Mouse (Mus musculus): ENCODE measurements around the gene Tmod1. TPM values are rescaled to one million over a fixed set of nuclear protein-coding genes. Genes with fewer than 3 reads are reported as not detected.

Gene Tmod1
- total RNA-seq, 2 experiments from 2014 or later = 43.6 to 49.5 TPM

DNA sequence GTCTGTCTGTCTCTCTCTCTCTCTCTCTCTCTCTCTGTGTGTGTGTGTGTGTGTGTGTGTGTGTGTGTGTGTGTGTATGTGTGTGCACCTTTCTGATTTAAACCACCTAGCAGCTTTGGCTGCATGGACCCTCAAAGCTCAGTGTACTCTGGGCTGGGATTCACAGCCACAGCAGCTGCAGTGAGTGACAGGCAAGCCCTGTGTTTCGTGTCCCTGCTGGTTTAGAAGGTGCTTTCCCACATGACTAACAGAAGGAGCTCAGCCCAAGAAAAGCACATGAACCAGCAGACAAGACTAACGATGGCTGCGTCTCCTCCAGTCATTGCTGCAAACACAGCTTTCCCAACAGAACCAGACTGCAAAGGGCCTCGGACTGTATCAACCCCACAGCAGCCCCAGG lies 9.2 kb downstream of the Tmod1 start:
- intact Hi-C loops (cut with DNase I) = no loop called here
- no peak for DNase-seq (ENCODE audit: low spot score in 2 of 2)

DNA sequence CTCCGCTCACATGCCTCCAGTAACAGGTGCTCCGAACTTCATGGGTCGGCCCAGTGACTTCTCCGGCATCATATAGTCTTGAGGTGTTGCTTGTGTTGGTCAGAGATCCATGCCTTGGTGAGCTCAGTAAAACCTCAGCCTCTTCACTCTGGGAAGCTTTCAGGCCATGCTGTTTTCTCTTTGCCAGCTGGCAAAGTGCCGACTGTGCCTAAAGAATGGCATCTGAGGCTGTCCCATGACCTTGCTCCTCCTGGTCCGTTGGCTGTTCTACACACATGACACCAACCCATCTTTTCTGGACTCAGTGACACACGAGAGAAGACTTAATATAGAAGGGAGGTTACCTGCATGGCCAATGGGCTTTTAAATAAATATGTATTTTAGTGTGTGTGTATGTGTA lies 9.7 kb downstream of the Tmod1 start:
- no peak for DNase-seq (ENCODE audit: low spot score in 2 of 2)
- intact Hi-C loops (cut with DNase I) = no loop called here

DNA sequence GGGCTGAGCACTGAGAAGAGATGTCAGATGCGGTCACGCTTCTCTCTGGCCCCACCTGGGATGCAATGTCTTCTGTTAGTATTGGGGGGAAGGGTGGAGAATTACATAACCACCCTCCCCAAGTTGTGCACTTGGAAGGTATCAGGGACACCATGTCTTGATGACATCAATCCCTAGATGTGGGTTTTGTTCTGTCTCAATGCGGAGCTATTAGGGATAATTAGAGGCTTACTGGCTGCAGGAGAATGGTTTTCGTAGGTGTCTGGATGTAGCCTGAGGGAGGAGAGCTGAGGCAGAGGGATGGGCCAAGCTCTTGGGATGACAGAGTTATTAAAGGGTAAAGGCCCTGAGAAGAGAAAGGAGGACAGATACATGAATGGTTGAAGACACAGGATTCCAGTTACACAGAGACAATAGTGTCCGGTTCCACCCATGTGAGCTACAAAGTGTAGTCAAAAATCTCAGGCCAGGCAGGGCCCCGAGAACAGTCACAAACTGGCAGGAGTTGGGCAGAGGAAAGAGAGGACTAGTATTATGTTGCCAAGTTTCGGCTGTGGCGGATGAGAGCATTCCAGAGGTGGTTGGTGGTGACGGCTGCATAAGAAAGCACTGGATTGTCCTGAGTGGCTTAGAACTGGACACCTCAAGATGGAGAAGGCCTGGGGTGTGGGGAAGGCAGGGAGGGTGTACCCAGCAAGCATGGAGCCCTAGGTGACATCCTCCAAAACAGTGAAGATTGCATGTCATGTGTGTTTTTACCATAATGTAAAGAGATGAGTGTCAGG lies 14.8 kb downstream of the Tmod1 start:
- intact Hi-C loops (cut with DNase I) = no loop called here
- DNase-seq (ENCODE audit: low spot score in 2 of 2) = no peak

DNA sequence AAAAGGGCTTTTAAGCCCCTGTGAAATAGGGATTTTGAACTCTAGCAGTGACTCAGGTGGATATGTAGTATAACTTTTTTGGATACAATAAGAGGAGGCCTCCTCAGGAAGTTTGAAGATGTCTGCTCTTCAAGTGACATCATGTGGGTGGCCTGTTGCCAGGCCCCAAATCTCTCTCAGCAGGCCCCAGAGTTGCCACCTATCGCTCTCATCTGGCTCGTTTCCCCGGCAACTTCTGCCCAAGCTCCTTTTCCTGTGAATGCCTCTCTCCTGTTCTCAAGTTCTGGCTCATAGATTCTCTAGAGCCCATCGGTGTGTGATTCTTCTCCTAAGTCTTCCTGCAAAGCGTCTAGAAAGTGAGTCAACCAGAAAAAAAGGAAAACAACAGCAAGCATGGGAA lies 17.4 kb downstream of the Tmod1 start:
- intact Hi-C loops (cut with DNase I) = no loop called here
- DNase-seq (ENCODE audit: low spot score in 2 of 2) = no peak

DNA sequence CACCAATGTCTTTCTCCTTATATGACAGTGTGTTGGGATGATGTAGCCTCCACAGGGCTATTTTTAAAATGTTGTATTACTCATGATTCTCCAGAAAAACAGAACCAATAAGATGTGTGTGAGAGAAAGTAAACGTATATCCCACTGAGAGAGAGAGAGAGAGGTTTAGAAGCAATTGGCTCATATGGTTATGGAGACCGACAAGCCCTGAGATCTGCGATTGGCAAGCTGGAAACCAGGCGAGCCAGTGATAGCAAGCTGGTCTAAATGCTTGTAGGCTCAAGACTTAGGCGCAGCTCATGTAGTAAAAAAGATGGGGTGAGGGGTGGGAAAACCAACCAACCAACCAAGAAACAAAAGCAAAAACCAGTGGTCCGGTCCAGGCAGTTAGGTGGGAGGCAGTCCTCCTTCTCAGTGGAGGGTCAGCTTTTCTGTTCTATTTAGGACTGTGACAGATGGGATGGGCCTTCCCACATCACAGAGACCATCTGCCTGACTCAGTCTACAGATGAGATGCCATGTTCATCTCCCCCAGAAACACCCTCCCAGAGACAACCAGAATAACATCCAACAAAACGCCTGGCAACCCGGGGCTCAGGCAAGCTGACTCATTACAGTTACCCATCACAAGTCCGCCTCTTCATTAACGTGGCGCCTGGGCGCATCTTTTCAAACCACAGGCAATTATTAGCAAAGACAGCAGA lies 22.7 kb downstream of the Tmod1 start:
- peak; percentile 83 to 85 for DNase-seq (ENCODE audit: low spot score in 2 of 2)

DNA sequence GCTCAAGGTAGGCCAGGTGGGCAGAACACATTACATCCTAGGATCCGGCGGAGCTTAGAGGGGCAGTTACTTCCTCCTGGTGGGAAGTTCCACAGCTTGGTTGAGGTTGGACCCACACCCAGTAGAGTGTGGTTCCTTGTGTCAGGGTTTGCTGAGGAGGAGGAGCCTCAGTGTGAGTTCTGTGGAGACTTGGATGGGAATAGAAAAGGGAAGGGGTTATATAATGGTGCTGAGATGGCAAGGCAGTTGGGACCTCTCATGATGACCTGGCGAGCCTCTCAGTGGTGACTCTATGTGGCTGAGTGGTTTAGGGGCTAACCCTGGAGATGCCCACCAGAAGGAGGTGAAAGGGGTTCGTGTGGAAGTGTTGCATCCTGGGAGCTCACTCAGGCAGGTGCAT lies 25.1 kb downstream of the Tmod1 start:
- intact Hi-C loops (cut with DNase I) = no loop called here
- no peak for DNase-seq (ENCODE audit: low spot score in 2 of 2)

More for the DNA sequence above, 22.7 kb downstream of the Tmod1 start:
- intact Hi-C loops (cut with DNase I) = loop anchor here (1.0 kb wide), 1 partner anchor 27 kb away; no protein-coding TSS in a partner anchor

DNA sequence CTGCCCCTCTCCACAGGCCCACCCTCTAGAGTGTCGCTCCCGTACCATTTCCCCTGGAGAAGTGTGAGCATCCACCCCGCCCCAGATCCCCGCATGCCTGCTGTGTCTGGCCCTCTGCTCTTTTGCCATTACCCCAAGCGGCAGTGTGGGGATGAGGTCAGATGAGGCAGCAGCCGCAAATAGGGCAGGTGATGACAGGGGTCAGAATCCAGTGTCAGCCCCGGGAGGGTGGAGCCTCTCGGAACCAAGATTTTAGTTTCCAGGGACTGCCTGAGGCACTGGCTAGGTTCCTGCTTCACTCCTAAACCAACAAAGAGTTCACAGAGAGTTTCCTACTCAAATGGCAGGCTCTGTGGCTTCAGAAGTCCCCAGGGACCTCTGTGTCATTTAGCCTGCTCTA lies 25.5 kb downstream of the Tmod1 start:
- DNase-seq (ENCODE audit: low spot score in 2 of 2) = no peak
- intact Hi-C loops (cut with DNase I) = no loop called here

DNA sequence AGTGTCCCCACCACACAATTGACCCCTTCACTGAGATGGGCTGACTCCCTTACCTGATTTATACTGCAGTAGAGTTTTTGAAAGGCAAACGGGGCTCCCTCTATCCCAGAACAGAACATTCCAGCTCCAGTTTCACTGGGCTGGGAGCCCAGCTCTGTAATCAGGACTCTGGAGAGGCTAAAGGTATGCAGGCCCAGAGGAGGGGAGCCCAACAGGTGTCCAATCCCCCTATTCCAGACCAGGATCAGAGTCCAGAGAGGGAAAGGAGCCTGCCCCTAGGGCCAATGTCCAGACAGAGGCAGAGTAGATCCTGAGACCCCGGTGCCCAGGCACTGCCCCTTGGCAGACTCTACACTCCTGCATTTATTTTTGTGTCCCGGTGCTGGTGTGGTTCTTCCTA lies 26.2 kb downstream of the Tmod1 start:
- DNase-seq (ENCODE audit: low spot score in 2 of 2) = no peak
- intact Hi-C loops (cut with DNase I) = no loop called here

DNA sequence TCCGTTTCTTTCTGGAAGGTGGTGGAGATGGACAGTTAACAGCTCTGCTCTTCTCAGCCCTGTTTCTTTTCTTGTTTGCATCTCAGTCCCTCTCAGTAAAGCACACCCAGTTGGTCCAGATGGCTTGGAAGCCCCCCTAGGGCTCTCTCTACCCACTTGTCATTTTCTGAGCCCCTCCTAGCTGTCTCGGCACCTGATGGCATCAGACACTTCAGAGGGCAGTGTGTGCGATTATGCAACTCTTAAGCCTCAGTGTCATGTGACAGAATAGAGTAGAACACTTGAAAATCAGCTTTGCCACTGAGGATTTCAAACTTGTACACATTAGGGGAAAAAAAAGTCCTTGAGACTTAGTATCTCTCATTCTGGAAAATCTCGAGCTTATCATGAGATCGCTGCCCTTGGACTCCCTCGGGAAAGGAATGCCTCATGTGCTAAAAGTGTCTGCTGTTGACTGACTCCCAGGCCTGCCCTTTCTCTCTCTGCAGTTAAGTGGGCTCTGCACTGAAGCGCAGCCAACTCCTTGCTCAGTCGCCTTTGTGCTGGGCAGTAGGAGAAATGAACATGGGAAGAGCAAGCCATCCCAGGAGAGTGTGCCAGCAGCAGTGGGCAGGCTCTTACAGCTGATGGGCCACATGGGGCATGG lies 27.1 kb downstream of the Tmod1 start:
- intact Hi-C loops (cut with DNase I) = no loop called here
- no peak for DNase-seq (ENCODE audit: low spot score in 2 of 2)

DNA sequence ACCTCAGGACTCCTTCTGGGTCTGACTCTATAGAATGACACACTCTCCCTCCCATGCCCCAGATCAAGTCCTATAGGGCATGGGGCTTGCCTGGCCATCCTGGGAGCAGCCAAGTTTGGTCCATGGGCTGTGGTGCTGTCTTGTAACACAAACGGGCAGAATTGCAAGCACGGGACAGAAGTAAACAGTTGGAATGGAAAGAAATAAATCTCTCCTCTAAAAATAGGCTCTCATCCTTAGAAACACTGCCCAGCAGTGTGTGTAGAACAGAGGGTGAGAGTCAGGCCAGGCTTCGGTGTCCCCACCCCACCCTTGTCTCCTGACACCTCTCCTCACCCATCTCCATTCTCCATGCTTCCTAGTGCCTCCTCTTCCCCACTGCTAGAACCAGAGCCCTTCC lies 29.3 kb downstream of the Tmod1 start:
- intact Hi-C loops (cut with DNase I) = no loop called here

DNA sequence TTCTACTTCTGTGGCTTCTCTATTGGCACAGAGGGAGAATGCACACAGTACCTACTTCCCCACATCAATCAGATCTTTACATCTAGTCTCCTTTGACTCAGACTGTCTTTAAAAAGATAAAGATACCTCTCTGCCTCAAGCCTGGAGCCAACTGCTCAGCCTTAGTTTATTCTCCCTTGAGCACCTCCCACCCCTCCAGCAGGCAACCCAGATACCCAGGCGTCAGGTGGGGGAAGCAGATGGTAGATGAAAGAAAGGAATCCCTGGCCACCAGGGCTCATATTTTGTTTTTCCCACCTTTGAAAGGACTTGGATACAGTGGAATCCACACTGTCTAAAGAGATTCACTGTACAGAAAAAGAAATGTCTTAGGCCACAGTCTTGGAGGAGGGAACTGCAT lies 29.8 kb downstream of the Tmod1 start:
- intact Hi-C loops (cut with DNase I) = no loop called here
- peak; percentile 54 to 62 for DNase-seq (ENCODE audit: low spot score in 2 of 2)

More for the DNA sequence above, 29.3 kb downstream of the Tmod1 start:
- DNase-seq (ENCODE audit: low spot score in 2 of 2) = no peak

DNA sequence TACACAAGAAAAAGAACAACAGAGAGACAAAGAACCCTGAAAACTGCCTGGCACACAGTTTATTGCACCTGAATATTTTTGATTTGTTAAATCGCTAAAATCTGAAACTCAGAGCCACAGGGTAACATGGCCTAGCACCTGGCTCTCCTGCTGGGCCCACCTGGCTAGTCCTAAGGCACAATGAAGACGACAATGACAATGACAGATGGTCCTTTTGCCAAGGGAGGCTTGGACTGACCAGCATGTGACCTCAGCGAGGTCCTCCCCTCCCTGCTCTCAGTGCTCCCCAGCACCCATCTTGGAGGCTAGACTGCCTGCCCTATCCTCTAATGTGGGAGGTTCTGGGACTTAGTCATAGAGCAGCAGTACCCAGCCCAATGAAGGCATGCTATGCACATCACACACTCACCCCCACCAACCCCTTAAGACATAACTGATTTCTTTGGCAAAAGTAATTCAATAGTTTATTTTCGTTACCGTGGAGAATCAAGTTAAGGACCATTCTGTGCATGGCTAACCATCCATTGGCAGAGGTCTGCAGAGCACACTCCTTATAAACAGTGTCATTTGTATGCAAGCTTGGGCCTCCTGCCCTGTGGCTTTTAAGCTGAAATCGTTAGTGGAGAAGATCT lies 31.2 kb downstream of the Tmod1 start:
- intact Hi-C loops (cut with DNase I) = no loop called here
- no peak for DNase-seq (ENCODE audit: low spot score in 2 of 2)

DNA sequence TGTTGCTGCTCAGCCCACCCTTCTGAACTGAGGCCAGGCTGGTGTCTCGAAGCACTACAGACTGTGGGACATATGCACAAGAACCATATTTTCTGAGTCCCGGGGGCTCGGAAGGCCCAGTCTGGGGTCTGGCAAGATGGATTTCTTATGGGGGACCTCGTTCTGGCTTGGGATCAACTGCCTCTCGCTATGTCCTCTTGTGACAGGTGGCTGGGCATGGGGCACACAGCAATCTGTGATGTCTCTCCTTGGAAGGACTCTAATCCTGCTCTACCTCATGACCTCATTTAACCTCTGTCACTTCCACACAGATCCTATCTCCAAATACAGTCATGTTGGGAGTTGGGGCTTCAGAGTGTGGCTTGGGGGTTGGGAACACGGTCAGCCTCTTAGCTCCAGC lies 33.9 kb downstream of the Tmod1 start:
- intact Hi-C loops (cut with DNase I) = no loop called here
- DNase-seq (ENCODE audit: low spot score in 2 of 2) = no peak

DNA sequence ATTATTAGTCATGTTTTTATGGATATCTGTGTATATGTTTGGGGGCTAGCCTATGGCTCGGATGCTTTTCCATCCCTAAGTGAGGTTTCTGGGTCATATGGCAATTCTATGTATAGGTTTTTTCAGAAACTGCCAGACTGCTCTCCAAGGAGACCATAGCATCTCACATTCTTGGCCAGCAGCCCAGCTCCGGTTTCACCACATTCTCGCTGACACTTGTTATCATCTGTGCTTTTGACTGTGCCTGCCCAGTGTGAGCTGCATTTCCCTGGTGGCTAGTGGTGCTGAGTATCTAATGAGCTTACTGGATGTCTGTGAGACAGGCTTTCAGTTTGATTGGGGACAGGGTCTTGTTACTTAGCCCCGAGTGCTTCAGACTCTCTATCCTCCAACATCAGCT lies 35.0 kb downstream of the Tmod1 start:
- intact Hi-C loops (cut with DNase I) = no loop called here
- DNase-seq (ENCODE audit: low spot score in 2 of 2) = no peak

DNA sequence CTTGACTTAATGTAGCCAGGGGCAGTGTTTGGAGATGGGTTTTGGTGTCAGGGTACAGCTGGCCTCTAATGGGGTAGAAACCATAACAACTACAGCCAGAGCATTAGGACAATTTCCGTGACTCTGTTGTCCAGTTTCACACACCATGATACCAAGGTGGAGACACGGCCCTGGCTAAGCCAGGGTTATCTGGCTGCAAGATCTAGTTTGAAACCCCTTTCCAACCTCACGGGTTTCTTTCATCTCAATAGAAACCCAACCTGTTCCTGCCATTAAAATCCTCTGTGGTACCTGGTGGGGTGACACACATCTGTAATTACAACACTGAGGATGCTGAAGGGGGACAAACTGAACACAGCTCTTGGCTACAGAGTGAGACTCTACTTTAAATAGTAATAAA lies 36.9 kb downstream of the Tmod1 start:
- intact Hi-C loops (cut with DNase I) = no loop called here
- no peak for DNase-seq (ENCODE audit: low spot score in 2 of 2)

DNA sequence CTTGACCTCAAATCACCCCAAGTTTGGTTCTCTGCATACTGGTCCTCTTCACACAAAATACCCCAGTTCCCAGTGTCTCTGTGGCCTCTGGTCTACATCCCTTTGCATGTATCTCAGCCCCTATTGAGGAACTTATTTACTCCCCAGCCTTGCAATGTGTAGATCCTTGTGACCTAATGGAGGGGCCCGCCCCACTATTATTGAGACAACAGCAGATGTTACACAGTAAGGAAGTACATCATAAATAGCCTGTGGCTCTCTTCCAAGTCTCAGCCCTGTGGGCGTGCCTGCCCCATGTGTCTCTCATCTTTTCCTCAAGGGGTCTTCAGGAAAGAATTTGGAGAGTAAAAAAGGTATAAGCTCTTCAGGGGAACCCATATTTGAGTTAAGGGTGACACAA lies 38.2 kb downstream of the Tmod1 start:
- no peak for DNase-seq (ENCODE audit: low spot score in 2 of 2)
- intact Hi-C loops (cut with DNase I) = no loop called here

DNA sequence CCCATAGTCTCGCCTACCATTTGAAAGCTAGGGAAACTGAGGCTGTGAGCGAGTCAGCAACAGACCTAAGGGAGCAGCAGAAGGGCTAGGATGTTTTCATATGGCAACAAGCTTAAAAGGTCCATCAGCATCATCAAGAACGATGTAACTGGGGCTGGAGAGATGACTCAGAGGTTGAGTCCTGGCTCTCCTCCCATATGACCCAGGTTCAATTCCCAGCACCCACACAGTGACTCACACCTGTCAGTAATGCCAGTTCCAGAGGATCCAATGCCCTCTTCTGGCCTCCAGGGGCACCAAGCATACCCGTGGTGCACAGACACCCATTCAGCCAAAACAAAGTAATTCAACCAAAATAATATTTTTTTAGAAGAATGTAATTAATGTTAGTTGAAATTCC lies 41.5 kb downstream of the Tmod1 start:
- intact Hi-C loops (cut with DNase I) = no loop called here

DNA sequence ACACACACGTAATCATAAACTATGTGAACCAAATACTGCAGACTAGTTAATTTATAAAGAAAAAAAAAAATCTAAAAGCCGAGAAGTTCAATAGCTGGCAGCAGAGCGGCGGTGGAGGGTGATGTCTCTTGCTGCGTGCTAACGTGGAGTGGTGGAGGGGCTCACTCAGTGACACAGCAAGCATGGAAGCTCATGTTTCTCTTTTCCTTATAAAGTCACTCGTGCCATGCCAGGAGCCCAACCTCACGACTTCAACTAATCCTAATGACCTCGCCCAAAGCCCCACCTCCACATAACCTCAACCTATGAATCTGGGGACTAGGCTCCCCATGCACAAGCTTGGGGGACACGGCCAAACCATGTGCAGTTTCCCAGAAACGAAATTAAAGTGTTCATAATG lies 43.8 kb downstream of the Tmod1 start:
- intact Hi-C loops (cut with DNase I) = no loop called here

More for the DNA sequence above, 41.5 kb downstream of the Tmod1 start:
- DNase-seq (ENCODE audit: low spot score in 2 of 2) = no peak

DNA sequence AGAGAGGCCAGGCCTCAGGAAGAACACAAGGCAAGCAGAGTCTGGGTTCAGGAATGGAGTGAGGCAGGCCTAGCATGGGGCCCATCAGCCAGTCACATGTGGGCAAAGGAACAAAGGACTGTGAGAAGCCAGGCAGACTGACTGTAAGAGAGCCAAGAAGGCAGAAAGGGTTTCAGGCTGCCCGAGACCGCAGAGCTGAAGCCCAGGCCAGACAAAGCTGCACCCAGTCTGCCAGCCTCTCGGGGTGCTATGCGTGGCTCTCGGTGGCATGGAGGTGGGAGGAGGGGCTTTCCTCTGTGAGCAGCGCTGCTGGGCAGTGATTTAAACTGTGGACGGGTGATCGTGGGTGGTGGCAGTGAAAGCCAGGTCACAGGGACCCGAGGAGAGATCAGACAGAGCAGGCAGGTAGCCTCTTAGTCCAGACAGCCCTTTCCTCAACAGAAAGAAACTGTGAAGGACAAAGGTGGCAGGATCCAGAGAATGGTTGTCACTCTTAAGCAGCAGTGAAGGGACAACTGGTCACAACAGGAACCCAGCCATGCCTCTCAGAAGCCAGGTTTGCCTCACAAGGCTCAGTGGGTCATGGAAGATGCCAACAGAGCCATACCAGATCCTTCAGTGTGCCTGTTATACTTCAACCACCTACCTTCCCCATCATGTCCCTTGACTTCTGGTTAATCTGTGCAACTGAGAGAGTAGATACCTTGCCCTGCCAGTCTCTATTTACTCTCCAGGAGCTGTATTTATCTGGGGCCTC lies 45.9 kb downstream of the Tmod1 start:
- intact Hi-C loops (cut with DNase I) = no loop called here
- DNase-seq (ENCODE audit: low spot score in 2 of 2) = no peak

More for the DNA sequence above, 43.8 kb downstream of the Tmod1 start:
- DNase-seq (ENCODE audit: low spot score in 2 of 2) = no peak

Data from left cerebral cortex, postnatal 36 days (tissue).